Mouse (Mus musculus): ENCODE measurements around the gene Zfp534. TPM values are rescaled to one million over a fixed set of nuclear protein-coding genes. Genes with fewer than 3 reads are reported as not detected.
"Not testable (repeated sequence)": the region's sequence is repeated elsewhere in the genome, so short reads cannot be mapped to it uniquely, and the experiment has no call there.

Gene Zfp534
- total RNA-seq (2021): not detected

DNA sequence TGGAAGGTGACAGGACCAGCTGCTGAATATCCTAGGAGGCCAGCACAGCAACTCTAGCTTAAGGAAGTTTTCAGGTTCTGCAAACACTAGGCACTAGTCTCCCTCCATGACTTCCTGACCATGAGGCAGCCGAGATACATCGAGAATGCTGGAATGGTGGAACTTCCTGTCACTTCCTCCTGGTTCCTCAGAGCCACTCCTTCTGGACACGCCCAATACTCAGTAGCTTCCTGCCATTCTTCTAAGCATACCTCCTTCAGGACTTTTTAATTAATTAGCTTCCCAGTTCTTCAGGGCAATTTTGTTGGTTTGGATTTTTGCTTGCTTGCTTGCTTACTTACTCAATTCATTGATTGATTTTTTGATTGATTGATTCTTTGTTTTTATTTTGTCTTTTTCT lies at the start of gene Zfp534:
Gene Zfp534 (minus strand): TSS at position 101 of the 400 bp plus-strand sequence.
- DNase-seq: not testable (repeated sequence)

- not testable (repeated sequence) for DNase-seq
Measured at GRCm38 (mm10) chr4:147746255-147746654, 43.9 kb upstream of the Zfp534 start.

DNA sequence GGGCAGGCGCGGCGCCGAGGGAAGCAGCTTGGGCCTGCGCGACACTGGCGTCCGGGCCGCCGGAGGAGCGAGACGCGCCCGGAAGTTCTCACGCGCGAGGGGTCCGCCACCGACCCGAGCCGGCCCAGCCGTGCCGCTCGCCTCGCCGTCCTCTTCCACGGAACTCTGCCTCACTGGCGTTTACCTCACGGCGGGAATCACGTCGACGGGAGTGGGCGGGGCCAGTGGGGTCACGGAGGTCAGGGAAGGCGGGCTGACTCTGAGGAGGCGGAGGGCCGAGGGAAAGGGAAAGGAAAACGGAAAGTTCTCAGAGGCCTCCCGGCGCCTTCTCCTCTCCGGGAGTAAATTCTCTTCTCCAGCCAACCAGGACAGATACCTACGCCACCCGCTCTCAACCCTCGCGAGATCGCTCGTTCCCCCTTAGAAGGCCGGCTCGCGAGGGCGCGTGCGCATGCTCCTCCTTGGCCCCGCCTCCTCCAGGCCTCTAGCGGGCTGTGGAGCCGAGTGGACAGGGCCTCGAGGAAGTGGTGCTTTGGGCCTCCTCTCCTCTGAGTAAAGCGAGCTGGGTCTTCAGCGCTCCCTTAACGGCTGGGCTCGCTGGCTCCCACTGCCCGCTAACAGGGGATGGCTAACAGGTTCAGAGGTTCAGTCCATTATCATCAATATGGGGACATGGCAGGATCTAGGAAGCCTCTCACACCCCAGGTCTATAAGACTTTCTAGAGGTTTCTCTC lies 36.5 kb upstream of the Zfp534 start:
- not testable (repeated sequence) for DNase-seq

DNA sequence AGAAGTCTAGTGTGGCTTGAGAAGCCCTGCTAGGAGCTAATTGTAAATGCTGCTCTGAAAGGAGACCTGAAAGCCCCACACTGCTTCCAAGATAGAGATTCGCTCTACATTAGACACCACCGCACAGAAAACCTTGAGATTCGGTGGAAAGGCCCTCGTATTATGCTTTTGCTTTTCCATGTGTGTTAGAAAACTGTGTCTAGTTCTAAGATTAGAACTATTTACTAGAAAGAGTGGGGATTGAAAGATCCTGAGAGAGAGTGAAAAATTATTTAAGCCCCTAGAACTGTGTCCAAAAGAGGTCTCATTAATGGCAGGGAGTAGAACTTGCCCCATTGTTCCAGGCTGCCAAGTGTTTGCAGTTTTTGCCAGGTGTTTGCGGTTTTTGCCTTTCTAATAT lies 47.1 kb downstream of the Zfp534 start:
- DNase-seq: not testable (repeated sequence)

DNA sequence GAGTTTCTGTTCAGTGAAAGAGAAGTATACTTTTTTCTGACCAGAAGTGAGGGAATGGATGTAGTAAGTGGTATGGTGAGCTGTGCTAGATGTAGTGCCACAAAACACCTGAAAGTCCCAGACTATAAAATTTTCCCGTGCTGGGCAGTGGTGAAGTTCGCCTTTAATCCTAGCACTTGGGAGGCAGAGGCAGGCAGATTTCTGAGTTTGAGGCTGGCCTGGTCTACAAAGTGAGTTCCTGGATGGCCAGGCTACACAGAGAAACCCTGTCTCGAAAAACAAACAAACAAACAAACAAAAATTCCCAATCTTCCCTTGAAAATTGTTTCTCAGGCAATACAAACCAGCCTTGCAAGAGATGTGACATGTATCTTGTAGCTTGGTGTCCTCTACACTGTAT lies 54.9 kb downstream of the Zfp534 start:
- DNase-seq: not testable (repeated sequence)

- not testable (repeated sequence) for DNase-seq
Measured at GRCm38 (mm10) chr4:147642413-147642812, 59.9 kb downstream of the Zfp534 start, which contains the start of gene Zfp979. Zfp979 (minus strand) TSS chr4:147642513.

GRCm38 (mm10) chr4:147641932-147642331 lies 60.4 kb downstream of the Zfp534 start:
- not testable (repeated sequence) for DNase-seq

DNA sequence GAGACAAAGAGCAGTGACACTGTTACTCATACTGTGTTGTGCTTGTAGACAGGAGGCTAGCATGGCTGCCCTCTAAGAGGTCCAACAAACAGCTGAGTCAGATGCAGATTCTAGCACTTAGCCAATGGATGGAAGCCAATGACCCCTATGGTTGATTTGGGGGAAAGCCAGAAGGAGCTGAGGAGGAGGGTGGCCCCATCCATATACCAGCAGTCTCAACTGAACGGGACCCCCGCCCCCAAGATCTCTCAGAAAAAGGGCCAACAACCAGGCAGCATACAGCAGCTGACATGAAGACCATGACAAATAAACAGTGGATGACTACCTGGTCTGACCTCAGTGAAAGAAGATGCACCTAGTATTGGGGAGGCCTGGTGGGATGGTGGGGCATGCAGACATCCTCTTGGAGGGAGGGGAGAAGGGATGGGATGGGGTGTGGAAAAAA lies 68.5 kb downstream of the Zfp534 start:
- not testable (repeated sequence) for DNase-seq

Other genes starting within 250 kb of the Zfp534 start
- gene Zfp982, start 210.1 kb downstream of the Zfp534 start, total RNA-seq (2021): 1 to 10 TPM; 3.1 to 3.5 TPM
- gene Gm16503, start 162.3 kb downstream of the Zfp534 start, total RNA-seq (2021): under 1 TPM; 0.20 to 0.33 TPM
- gene Zfp985, start 149.3 kb downstream of the Zfp534 start, total RNA-seq (2021): not detected
- gene Zfp979, start 60.0 kb downstream of the Zfp534 start, total RNA-seq (2021): under 1 TPM; 0.35 to 0.43 TPM
- 1 to 10 TPM; 1.9 to 2.7 TPM for gene Zfp984, start 107.2 kb upstream of the Zfp534 start, total RNA-seq (2021)
- gene Zfp933, start 145.8 kb upstream of the Zfp534 start, total RNA-seq (2021): 10 to 100 TPM; 21.8 to 22.0 TPM
- 10 to 100 TPM; 17.5 to 20.0 TPM for gene Miip, start 166.3 kb upstream of the Zfp534 start, total RNA-seq (2021)
- 10 to 100 TPM; 10.5 to 11.0 TPM for gene Fv1, start 166.4 kb upstream of the Zfp534 start, total RNA-seq (2021)
- gene Mfn2, start 202.2 kb upstream of the Zfp534 start, total RNA-seq (2021): 100 to 1,000 TPM; 174 to 194 TPM
- 10 to 100 TPM; 21.3 to 25.1 TPM for gene Plod1, start 234.2 kb upstream of the Zfp534 start, total RNA-seq (2021)
- 10 to 100 TPM; 27.4 to 30.0 TPM for gene 2510039O18Rik, start 238.3 kb upstream of the Zfp534 start, total RNA-seq (2021)